Mouse (Mus musculus): ENCODE data around the gene Nup160. TPM values are rescaled to one million over a fixed set of nuclear protein-coding genes. Genes with fewer than 3 reads are reported as not detected.

Gene Nup160
- polyA plus RNA-seq, 1 experiment from 2014 or later: 24.0 TPM

DNA sequence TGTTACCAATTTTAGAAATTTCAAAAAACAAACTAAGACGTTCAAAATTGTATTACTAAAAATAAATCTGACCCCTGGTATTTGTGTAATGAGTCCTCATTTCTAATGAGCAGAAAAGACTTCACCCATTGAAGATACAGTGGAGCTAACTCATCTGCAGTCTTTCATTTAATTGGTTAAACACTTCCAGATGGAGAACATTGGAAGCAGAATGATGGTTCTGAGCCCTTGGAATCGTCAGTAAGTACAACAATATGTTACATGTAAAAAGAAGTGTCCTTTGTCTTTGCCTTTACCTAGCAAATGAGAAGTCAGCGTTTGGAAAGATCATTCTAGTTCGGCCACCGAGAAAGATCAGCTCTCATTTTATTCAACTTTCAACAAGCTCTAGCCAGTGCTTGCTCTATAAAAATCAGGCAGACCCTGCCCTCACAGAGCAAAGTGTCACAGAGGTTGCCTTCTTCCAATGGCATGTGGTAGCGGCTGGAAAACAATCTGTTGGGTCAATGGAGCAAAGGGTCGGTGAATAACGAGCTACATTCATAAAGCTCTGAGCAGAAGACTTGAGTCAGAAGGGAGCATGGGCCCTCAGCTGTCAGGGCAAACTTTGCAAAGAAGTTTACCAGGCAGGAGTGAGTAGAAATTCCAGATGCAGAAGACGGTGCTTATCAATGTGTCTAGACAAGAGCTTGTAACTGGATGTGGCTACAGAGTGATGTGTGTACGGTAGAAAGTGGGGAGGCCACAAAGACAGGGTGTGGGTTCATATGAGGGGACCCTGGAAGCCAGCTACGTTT lies 10.2 kb upstream of the Nup160 start:
- Histone ChIP-seq H3K4me2 (ENCODE audit: low read length) (peak overlapping the region; percentile 54), H3K36me3 (ENCODE audit: control insufficient read depth, insufficient read depth, low read length) (no peaks in the 10 kb centered on the region), H3K27me3 (ENCODE audit: control insufficient read depth, insufficient read depth, low read length) (no peaks in the 10 kb centered on the region), H3K9ac (ENCODE audit: low read length) (no peak overlapping the region), H3K4me3 (ENCODE audit: control insufficient read depth in 1 of 2, insufficient read depth in 1 of 2, low read depth in 1 of 2, low read length in 2 of 2) (no peak overlapping the region), H3K9me3 (ENCODE audit: control insufficient read depth, low read length) (no peaks in the 10 kb centered on the region), H3K27ac (replicated peaks in 1 of 2; ENCODE audit: control insufficient read depth in 1 of 2, insufficient read depth in 1 of 2, low read depth in 2 of 2, low read length in 2 of 2) (no peak overlapping the region), H3K4me1 (ENCODE audit: control insufficient read depth in 2 of 2, insufficient read depth in 2 of 2, low read length in 2 of 2) (peaks cover 5 to 10% of the 10 kb centered on the region in 2 experiments; a peak in 1 of 4 replicates)
- ATAC-seq (ENCODE audit: insufficient number of reproducible peaks, insufficient read depth, low FRiP score, low read depth): no peak
- WGBS: 46% methylated on average over 11 of the region's 11 CpGs

DNA sequence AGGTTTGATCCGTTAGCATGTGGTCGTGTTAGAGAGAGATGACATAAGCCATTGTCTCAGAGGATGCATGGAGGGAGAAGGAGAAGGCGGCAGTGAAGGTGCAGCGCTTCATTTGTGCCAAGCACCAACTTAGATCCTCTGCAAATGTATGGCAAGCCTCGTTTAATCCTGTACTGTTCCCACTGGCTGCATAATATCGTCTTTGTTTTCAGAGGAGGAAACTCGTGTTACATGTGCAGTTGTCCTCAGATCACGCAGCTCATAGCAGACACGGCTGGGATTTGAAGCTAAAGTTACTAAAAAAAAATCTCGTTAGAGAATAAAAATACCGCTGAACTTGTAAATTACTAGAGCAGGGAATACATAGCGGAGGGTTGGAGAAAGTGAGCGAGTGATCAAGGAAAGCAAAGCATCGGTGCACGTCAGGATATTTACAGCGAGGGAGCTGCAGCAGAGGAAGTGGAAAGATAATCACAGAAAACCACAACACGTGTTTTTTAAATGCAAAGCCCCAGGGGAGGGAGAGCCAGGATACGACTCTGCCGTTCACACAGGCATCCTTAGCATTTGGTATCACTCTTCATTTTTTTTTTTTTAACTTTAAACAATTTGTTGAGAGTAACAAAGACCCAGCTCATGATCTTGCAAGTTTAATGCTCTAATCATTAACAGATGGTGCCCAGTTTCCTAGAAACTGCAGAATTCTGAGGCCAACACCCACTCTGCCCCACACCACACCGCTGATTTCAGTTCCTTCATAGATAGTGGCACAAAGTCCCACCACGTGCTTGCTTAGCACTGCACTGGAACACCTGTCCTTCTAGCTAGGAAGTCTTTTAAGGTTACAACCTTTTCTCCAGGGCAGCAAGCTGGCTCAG lies 9.4 kb upstream of the Nup160 start:
- H3K4me2 ChIP-seq (ENCODE audit: low read length): peak overlapping the region; percentile 54
- no peak for ATAC-seq (ENCODE audit: insufficient number of reproducible peaks, insufficient read depth, low FRiP score, low read depth)
- peak overlapping the region; percentile 16; the same call in 1 of the 2 replicates for H3K9ac ChIP-seq (ENCODE audit: low read length)
- no peaks in the 10 kb centered on the region for H3K36me3 ChIP-seq (ENCODE audit: control insufficient read depth, insufficient read depth, low read length)
- no peak overlapping the region for H3K27ac ChIP-seq (replicated peaks in 1 of 2; ENCODE audit: control insufficient read depth in 1 of 2, insufficient read depth in 1 of 2, low read depth in 2 of 2, low read length in 2 of 2)
- peaks cover 5 to 10% of the 10 kb centered on the region in 2 experiments; a peak in 1 of 4 replicates for H3K4me1 ChIP-seq (ENCODE audit: control insufficient read depth in 2 of 2, insufficient read depth in 2 of 2, low read length in 2 of 2)
- peak overlapping the region in 1 of 2 experiments; percentile 2; a peak in 1 of 4 replicates for H3K4me3 ChIP-seq (ENCODE audit: control insufficient read depth in 1 of 2, insufficient read depth in 1 of 2, low read depth in 1 of 2, low read length in 2 of 2)
- H3K27me3 ChIP-seq (ENCODE audit: control insufficient read depth, insufficient read depth, low read length): no peaks in the 10 kb centered on the region
- WGBS: 28% methylated on average over 21 of the region's 21 CpGs
- no peaks in the 10 kb centered on the region for H3K9me3 ChIP-seq (ENCODE audit: control insufficient read depth, low read length)

DNA sequence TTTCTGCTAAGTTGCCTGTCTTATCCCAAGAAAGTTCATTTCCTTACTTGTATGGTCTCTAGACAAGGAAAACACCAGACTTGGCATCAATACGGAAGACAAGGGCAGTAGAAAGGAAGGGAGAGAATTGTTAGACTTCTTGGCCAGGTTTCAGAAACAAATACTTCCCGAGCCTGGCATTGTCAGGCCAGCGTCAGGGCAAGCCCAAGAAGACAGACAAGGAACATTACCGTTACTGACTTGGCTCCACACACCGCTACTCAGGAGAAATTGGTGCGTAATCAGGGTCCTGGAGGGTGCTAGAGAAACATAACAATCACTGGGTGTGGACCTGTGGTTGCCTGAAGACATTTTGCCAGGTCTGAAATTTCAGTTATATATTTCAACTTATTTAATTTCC lies 6.7 kb upstream of the Nup160 start:
- Histone ChIP-seq H3K9me3 (ENCODE audit: control insufficient read depth, low read length) (no peaks in the 10 kb centered on the region), H3K9ac (ENCODE audit: low read length) (no peak overlapping the region), H3K27ac (replicated peaks in 1 of 2; ENCODE audit: control insufficient read depth in 1 of 2, insufficient read depth in 1 of 2, low read depth in 2 of 2, low read length in 2 of 2) (no peak overlapping the region), H3K27me3 (ENCODE audit: control insufficient read depth, insufficient read depth, low read length) (no peaks in the 10 kb centered on the region), H3K36me3 (ENCODE audit: control insufficient read depth, insufficient read depth, low read length) (no peaks in the 10 kb centered on the region), H3K4me1 (ENCODE audit: control insufficient read depth in 2 of 2, insufficient read depth in 2 of 2, low read length in 2 of 2) (peaks cover 5 to 10% of the 10 kb centered on the region in 2 experiments; a peak in 1 of 4 replicates), H3K4me2 (ENCODE audit: low read length) (no peak overlapping the region), H3K4me3 (ENCODE audit: control insufficient read depth in 1 of 2, insufficient read depth in 1 of 2, low read depth in 1 of 2, low read length in 2 of 2) (no peak overlapping the region)
- WGBS: 58% methylated on average over 6 of the region's 6 CpGs
- ATAC-seq (ENCODE audit: insufficient number of reproducible peaks, insufficient read depth, low FRiP score, low read depth): no peak

DNA sequence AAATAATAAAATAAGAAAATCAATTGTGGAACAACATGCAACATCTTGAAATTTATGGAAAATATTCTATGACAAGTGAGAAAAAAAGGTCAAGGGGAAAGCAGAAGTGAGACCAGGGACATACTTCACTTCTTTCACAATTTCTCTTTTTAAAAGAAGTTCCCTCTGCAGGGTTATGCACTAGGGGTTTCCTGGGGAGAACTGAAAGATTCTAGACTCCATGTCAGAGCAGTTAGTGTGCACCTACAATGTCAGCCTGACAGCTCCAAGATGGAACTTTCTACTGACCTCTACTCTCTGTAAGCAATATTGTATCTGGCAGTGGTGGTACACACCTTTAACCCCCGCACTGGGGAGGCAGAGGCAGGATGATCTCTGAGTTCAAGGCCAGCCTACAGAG lies 3.7 kb upstream of the Nup160 start:
- WGBS: 90% methylated on average over 1 of the region's 1 CpGs
- ATAC-seq (ENCODE audit: insufficient number of reproducible peaks, insufficient read depth, low FRiP score, low read depth): no peak
- no peak overlapping the region for H3K4me3 ChIP-seq (ENCODE audit: control insufficient read depth in 1 of 2, insufficient read depth in 1 of 2, low read depth in 1 of 2, low read length in 2 of 2)
- no peak overlapping the region for H3K4me2 ChIP-seq (ENCODE audit: low read length)
- no peak overlapping the region for H3K27ac ChIP-seq (replicated peaks in 1 of 2; ENCODE audit: control insufficient read depth in 1 of 2, insufficient read depth in 1 of 2, low read depth in 2 of 2, low read length in 2 of 2)
- H3K4me1 ChIP-seq (ENCODE audit: control insufficient read depth in 2 of 2, insufficient read depth in 2 of 2, low read length in 2 of 2): no peaks in the 10 kb centered on the region
- H3K27me3 ChIP-seq (ENCODE audit: control insufficient read depth, insufficient read depth, low read length): no peaks in the 10 kb centered on the region
- H3K9me3 ChIP-seq (ENCODE audit: control insufficient read depth, low read length): no peaks in the 10 kb centered on the region
- no peak overlapping the region for H3K9ac ChIP-seq (ENCODE audit: low read length)
- no peaks in the 10 kb centered on the region for H3K36me3 ChIP-seq (ENCODE audit: control insufficient read depth, insufficient read depth, low read length)

DNA sequence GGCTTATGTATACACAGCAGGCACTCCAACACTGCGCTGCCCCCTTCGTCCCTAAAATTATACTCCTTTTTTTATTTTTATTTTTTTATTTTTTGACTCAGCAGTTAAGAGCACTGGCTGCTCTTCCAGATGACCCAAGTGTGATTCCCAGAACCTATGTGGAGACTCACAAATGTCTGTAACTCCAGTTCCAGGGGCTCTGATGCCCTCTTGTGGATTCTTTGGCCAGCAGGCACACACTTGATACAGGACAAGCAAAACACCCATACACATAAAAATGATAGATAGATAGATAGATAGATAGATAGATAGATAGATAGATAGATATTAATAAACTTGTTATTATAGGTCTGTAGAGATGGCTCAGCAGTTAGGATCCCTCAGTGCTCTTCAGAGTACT lies 2.5 kb upstream of the Nup160 start:
- Histone ChIP-seq H3K4me1 (ENCODE audit: control insufficient read depth in 2 of 2, insufficient read depth in 2 of 2, low read length in 2 of 2) (no peaks in the 10 kb centered on the region), H3K9me3 (ENCODE audit: control insufficient read depth, low read length) (no peaks in the 10 kb centered on the region), H3K36me3 (ENCODE audit: control insufficient read depth, insufficient read depth, low read length) (no peaks in the 10 kb centered on the region), H3K9ac (ENCODE audit: low read length) (no peak overlapping the region), H3K4me2 (ENCODE audit: low read length) (no peak overlapping the region), H3K27ac (replicated peaks in 1 of 2; ENCODE audit: control insufficient read depth in 1 of 2, insufficient read depth in 1 of 2, low read depth in 2 of 2, low read length in 2 of 2) (no peak overlapping the region), H3K4me3 (ENCODE audit: control insufficient read depth in 1 of 2, insufficient read depth in 1 of 2, low read depth in 1 of 2, low read length in 2 of 2) (no peak overlapping the region), H3K27me3 (ENCODE audit: control insufficient read depth, insufficient read depth, low read length) (no peaks in the 10 kb centered on the region)
- ATAC-seq (ENCODE audit: insufficient number of reproducible peaks, insufficient read depth, low FRiP score, low read depth): no peak
- WGBS: 83% methylated on average over 2 of the region's 2 CpGs

DNA sequence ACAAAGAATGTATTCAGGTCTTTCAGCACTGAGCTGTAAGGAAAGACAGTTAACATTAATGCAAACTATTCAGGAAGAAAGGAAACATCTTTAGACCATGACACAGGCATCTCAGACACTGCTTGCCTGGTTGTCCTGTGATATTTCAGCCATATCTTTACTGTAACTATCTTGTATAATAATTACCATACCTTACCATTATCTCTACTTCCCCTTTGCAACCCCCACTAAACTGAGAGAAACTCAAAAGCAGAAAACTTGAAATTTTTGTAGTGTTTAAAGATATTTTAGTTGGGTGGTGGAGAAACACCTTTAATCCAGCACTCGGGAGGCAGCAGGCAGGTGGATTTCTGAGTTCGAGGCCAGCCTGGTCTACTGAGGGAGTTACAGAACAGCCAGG lies 1.5 kb upstream of the Nup160 start:
- H3K36me3 ChIP-seq (ENCODE audit: control insufficient read depth, insufficient read depth, low read length): peaks cover 2% of the 10 kb centered on the region; the same call in 1 of the 2 replicates
- H3K9me3 ChIP-seq (ENCODE audit: control insufficient read depth, low read length): no peaks in the 10 kb centered on the region
- H3K4me1 ChIP-seq (ENCODE audit: control insufficient read depth in 2 of 2, insufficient read depth in 2 of 2, low read length in 2 of 2): peaks cover 0 to 8% of the 10 kb centered on the region in 2 experiments; a peak in 2 of 4 replicates
- H3K4me3 ChIP-seq (ENCODE audit: control insufficient read depth in 1 of 2, insufficient read depth in 1 of 2, low read depth in 1 of 2, low read length in 2 of 2): no peak overlapping the region
- WGBS: 86% methylated on average over 2 of the region's 2 CpGs
- H3K4me2 ChIP-seq (ENCODE audit: low read length): no peak overlapping the region
- no peak overlapping the region for H3K9ac ChIP-seq (ENCODE audit: low read length)
- no peak for ATAC-seq (ENCODE audit: insufficient number of reproducible peaks, insufficient read depth, low FRiP score, low read depth)
- no peak overlapping the region for H3K27ac ChIP-seq (replicated peaks in 1 of 2; ENCODE audit: control insufficient read depth in 1 of 2, insufficient read depth in 1 of 2, low read depth in 2 of 2, low read length in 2 of 2)
- no peaks in the 10 kb centered on the region for H3K27me3 ChIP-seq (ENCODE audit: control insufficient read depth, insufficient read depth, low read length)

DNA sequence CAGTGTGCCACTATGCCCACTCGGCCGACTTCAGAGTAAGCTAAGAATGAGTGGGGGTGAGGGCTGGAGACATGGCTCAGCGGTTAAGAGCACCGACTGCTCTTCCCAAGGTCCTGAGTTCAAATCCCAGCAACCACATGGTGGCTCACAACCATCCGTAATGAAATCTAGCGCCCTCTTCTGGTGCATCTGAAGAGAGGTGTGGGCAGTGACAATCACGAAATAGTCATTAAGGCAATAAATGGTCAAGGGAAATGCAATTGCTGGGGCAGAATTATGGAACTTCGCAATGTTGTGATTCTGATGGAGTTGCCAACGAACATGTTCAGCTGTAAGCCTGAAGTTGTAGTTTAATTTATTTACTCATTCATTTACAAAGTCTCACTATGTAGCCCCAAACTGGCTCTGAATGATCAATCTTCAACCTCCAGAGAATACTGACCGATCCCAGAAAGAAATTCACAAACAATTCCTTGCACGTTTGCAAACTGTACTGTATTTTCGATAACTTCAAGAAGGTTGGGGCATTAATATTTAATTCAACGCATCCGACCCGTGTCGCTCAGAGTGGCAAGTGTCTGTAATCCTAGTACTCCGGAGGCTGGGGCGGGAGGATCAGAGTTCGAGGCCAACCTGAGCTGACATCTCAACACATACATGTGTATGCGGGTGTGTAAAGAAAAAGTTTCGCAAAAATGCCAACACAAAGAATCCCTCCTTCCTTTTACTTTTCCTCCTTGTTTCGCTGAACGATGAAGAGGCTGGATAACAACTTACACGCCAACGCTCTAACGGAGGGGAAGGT lies 1.4 kb downstream of the Nup160 start:
- Histone ChIP-seq H3K36me3 (ENCODE audit: control insufficient read depth, insufficient read depth, low read length) (peaks cover 24% of the 10 kb centered on the region), H3K4me2 (ENCODE audit: low read length) (peak overlapping the region; percentile 80), H3K27me3 (ENCODE audit: control insufficient read depth, insufficient read depth, low read length) (no peaks in the 10 kb centered on the region), H3K4me1 (ENCODE audit: control insufficient read depth in 2 of 2, insufficient read depth in 2 of 2, low read length in 2 of 2) (peaks cover 0 to 8% of the 10 kb centered on the region in 2 experiments; a peak in 2 of 4 replicates), H3K4me3 (ENCODE audit: control insufficient read depth in 1 of 2, insufficient read depth in 1 of 2, low read depth in 1 of 2, low read length in 2 of 2) (peak overlapping the region; percentile 68 to 97), H3K27ac (replicated peaks in 1 of 2; ENCODE audit: control insufficient read depth in 1 of 2, insufficient read depth in 1 of 2, low read depth in 2 of 2, low read length in 2 of 2) (peak overlapping the region; percentile 84 to 89), H3K9me3 (ENCODE audit: control insufficient read depth, low read length) (no peaks in the 10 kb centered on the region), H3K9ac (ENCODE audit: low read length) (peak overlapping the region; percentile 82)
- 32% methylated on average over 25 of the region's 26 CpGs for WGBS
- ATAC-seq (ENCODE audit: insufficient number of reproducible peaks, insufficient read depth, low FRiP score, low read depth): 0 out of 2 replicates have a peak, but pooled peaks have one; percentile 14

Measured in heart, embryonic 14.5 days (tissue).